In the genomic region with DNA sequence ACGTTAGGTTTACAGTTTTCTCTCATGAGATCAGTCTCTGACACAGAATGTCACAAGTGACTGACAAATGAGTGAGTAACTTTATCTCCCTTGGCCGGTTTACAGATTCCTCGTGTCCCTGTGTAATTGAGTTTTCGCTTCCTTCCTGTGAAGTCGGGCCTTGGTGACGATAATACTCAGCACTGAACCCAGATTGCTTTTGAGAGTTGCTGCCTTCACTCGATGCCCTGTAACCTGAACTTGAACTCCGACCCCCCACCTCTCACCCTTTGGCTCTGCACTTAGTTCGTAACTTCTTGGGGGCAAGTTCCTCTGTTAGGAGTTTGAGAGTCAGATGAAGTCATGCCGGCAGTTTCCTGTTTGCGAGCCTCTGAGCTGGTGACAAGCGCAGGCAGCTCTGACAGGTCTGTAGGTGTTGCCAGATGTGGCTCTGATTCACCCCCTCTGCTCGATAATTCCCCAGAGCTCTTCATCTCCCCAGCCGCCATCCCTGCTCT, we compare ENCODE assay signal across 8 mouse cellular contexts.
A peak's percentile ranks its signal among the peaks of the same experiment; 100 is the strongest.
DNase-seq lines count a peak whose midpoint lies in the region; ATAC-seq and TF ChIP-seq lines count a peak whose summit lies in the region.

No protein-coding gene starts in this region.

- H3K79me2 ChIP-seq in macrophage (ENCODE audit: inconsistent target) = no peaks in the 10 kb centered on the region

- peaks cover 5% of the 10 kb centered on the region; the same call in 1 of the 2 replicates for H3K4me1 ChIP-seq in forebrain, postnatal 0 days (ENCODE audit: insufficient read depth)
- H3K4me1 ChIP-seq in forebrain, embryonic 15.5 days = peaks cover 41% of the 10 kb centered on the region
- H3K4me1 ChIP-seq in heart, embryonic 10.5 days = peaks cover 77% of the 10 kb centered on the region
- H3K4me1 ChIP-seq in cerebellum, adult 2 months (ENCODE audit: control insufficient read depth, insufficient read depth, low read length) = no peaks in the 10 kb centered on the region

- H3K36me3 ChIP-seq in forebrain, postnatal 0 days (ENCODE audit: insufficient read depth) = no peaks in the 10 kb centered on the region
- no peaks in the 10 kb centered on the region for H3K36me3 ChIP-seq in forebrain, embryonic 15.5 days
- no peaks in the 10 kb centered on the region for H3K36me3 ChIP-seq in heart, embryonic 10.5 days
- no peaks in the 10 kb centered on the region for H3K36me3 ChIP-seq in macrophage (ENCODE audit: inconsistent target)

- H3K27ac ChIP-seq in forebrain, postnatal 0 days (ENCODE audit: low read depth, low read length) = peak overlapping the region; percentile 45; the same call in 1 of the 2 replicates
- H3K27ac ChIP-seq in forebrain, embryonic 15.5 days (replicated peaks) = no peak overlapping the region
- H3K27ac ChIP-seq in heart, embryonic 10.5 days = peak overlapping the region; percentile 79
- peak overlapping the region; percentile 69 for H3K27ac ChIP-seq in macrophage
- no peak overlapping the region; the same call in 1 of the 2 replicates for H3K27ac ChIP-seq in cerebellum, adult 2 months (ENCODE audit: insufficient read depth, low read length)

- H3K27me3 ChIP-seq in forebrain, postnatal 0 days (ENCODE audit: insufficient read depth, low read length) = no peaks in the 10 kb centered on the region
- no peaks in the 10 kb centered on the region for H3K27me3 ChIP-seq in forebrain, embryonic 15.5 days
- H3K27me3 ChIP-seq in heart, embryonic 10.5 days (ENCODE audit: insufficient read depth, poor library complexity, severe bottlenecking) = no peaks in the 10 kb centered on the region
- no peaks in the 10 kb centered on the region for H3K27me3 ChIP-seq in cerebellum, adult 2 months (ENCODE audit: control insufficient read depth, insufficient read depth, low read length)

- TF ChIP-seq POLR2A in cerebellum, adult 2 months (IDR thresholded peaks at IDR 0.05; ENCODE audit: borderline replicate concordance, insufficient read depth, low read length) = no peak

- DNase-seq in forebrain, postnatal 0 days = no peak
- DNase-seq in B cell, adult 2 months = peak; percentile 72 to 74
- DNase-seq in heart, embryonic 10.5 days (ENCODE audit: low spot score) = no peak
- no peak for DNase-seq in testis, postnatal 10 days (ENCODE audit: low spot score)
- no peak for DNase-seq in cerebellum, adult 2 months
- DNase-seq in gastrocnemius, postnatal 25 days = no peak

- 75% methylated on average over 14 of the region's 14 CpGs for WGBS in forebrain, postnatal 0 days
- 83% methylated on average over 14 of the region's 14 CpGs for WGBS in forebrain, embryonic 15.5 days
- 8% methylated on average over 14 of the region's 14 CpGs for WGBS in heart, embryonic 10.5 days
- WGBS in macrophage (ENCODE audit: missing documents) = 23% methylated on average over 13 of the region's 14 CpGs
- 89% methylated on average over 14 of the region's 14 CpGs for WGBS in cerebellum, adult 2 months

- no peak overlapping the region for H3K9ac ChIP-seq in forebrain, postnatal 0 days
- no peak overlapping the region for H3K9ac ChIP-seq in forebrain, embryonic 15.5 days (replicated peaks)

- no peak for ATAC-seq in forebrain, postnatal 0 days
- no peak for ATAC-seq in forebrain, embryonic 15.5 days (replicated peaks)

- H3K9me3 ChIP-seq in forebrain, postnatal 0 days (ENCODE audit: low read length) = no peaks in the 10 kb centered on the region
- H3K9me3 ChIP-seq in forebrain, embryonic 15.5 days = no peaks in the 10 kb centered on the region
- H3K9me3 ChIP-seq in heart, embryonic 10.5 days = no peaks in the 10 kb centered on the region

- no peak overlapping the region for H3K4me2 ChIP-seq in forebrain, postnatal 0 days (ENCODE audit: low read depth)
- no peak overlapping the region for H3K4me2 ChIP-seq in forebrain, embryonic 15.5 days (replicated peaks)

- no peak overlapping the region for H3K4me3 ChIP-seq in forebrain, postnatal 0 days (ENCODE audit: low read depth, low read length)
- H3K4me3 ChIP-seq in forebrain, embryonic 15.5 days = no peak overlapping the region
- peak overlapping the region; percentile 23 for H3K4me3 ChIP-seq in heart, embryonic 10.5 days
- no peak overlapping the region for H3K4me3 ChIP-seq in macrophage (ENCODE audit: inconsistent target)
- H3K4me3 ChIP-seq in cerebellum, adult 2 months (replicated peaks; ENCODE audit: insufficient read depth, low read depth, low read length) = no peak overlapping the region

- no peak for TF ChIP-seq CTCF in forebrain, postnatal 0 days (IDR thresholded peaks at IDR 0.05; ENCODE audit: low read depth)
- no peak for TF ChIP-seq CTCF in cerebellum, adult 2 months (IDR thresholded peaks at IDR 0.05; ENCODE audit: borderline replicate concordance, insufficient read depth, low read depth, low read length)

Comparison
In these comparisons a context has a peak if more than half of its experiments do, and no peak if none do; other contexts are left out.
1. H3K27ac ChIP-seq: peak in forebrain, postnatal 0 days (single experiment), heart, embryonic 10.5 days (single experiment) and macrophage (single experiment); none in forebrain, embryonic 15.5 days (single experiment) and cerebellum, adult 2 months (single experiment).
2. DNase-seq: peak in B cell, adult 2 months (2 of 2); none in forebrain, postnatal 0 days (single experiment), heart, embryonic 10.5 days (single experiment), testis, postnatal 10 days (single experiment), cerebellum, adult 2 months (0 of 2) and gastrocnemius, postnatal 25 days (single experiment).